Mouse (Mus musculus) spleen, postnatal 10 days (tissue): ENCODE results near the gene Gnai3.

ENCODE experiments used
- DNase-seq, 2 experiments: peaks; one replicate each; pipeline ENCODE4 v3.0.0; 2021 to 2022; ENCODE audit warnings: low spot score in 2 of 2

Gene Gnai3

DNA sequence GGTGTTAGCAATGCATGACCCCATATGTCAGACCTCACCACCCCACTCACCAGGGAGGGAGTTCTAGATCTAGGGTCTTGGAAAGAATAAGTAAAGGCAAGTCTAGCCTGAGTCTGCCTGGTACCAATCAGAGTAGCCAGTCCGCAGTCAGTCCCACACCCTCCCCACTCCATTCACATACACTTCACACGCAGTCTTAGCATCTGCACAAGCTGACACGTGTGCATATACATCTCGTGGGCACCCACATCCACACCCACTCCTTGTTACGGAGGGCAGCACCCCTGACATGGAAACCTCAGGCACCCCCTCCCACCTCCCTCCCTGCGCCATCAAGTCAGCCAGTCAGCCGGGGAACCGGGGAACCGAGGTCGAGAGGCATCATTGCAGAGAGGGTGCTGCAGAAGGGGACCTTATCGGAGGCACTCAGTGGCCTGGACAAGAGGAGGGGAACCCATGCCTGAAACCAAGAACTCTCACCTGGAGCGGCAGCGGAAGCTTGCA lies 61.1 kb downstream of the Gnai3 start:
- no peak for DNase-seq

DNA sequence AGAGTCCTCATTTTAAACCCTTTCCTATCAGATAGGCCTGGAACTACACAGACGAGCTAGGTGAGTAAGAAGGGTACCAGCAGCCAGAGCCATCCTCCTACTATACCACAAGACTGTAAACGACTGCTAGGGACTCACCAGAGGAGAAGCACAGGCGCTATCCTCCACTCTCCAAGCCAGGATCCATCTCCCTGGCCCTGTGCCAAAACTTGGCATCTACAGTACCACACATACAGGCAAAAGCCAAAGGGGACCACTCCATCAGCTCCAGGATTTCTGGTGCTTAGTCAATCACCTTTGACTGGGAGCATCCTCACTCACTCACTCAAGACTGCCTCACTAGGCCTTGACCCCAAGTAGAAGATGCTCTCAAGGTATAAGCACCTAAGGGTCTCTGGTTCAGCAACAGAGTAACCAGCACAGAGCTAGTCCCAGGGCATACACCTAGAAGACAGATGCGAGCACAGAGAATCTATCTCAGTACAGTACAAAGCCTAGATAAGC lies 62.0 kb downstream of the Gnai3 start:
- peak in 1 of 2 experiments; percentile 44 for DNase-seq

DNA sequence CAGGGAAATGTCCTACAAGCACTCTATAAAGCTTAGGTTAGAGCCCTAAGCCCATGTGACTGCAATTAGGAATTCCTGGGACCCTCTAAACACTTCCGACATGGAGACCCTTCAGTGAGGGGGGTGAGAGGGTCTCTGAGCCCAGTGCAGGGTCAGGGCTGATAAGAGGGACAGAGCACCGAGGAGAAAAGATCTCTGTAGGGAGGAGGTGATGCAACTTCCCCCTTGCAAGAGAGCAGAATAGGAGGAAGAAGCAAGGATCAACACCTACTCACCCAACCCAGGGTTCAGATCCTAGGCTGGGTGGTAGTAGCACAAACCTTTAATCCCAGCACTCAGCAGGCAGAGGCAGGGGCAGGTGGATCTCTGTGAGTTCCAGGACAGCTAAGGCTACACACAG lies 62.8 kb downstream of the Gnai3 start:
- DNase-seq = no peak

DNA sequence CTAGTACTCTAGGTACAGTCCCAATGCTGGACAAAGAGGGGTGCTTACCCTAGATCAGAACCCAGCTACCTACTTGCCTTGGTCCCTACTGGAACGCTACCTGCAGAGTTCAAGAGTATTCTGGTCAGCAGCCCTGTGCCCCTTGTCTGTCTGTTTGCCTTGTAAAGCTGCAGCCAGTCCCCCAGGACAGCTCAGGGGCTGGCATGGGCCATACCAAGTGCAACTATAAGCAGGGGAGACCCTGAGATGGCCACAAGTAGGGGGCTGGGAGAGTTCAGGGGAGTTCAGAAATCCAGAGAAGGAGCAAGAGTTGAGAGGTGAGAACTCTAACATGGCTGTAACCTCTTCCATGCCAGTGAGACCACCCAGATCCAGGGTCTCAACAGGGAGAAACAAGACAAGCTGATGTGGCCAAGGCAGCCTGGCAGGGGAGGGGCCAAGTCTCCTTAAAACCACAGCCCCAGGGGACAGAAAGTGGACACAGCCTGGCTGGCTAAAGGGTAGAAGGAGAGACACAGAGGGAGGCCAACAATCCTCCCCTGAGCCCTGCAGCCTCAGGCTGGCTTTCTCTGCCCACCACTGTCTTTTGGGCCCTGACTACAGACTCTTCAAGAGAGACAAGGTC lies 63.6 kb downstream of the Gnai3 start:
- DNase-seq = no peak

GRCm38 (mm10) chr3:108081681-108082080 lies 64.3 kb downstream of the Gnai3 start:
- DNase-seq = no peak

DNA sequence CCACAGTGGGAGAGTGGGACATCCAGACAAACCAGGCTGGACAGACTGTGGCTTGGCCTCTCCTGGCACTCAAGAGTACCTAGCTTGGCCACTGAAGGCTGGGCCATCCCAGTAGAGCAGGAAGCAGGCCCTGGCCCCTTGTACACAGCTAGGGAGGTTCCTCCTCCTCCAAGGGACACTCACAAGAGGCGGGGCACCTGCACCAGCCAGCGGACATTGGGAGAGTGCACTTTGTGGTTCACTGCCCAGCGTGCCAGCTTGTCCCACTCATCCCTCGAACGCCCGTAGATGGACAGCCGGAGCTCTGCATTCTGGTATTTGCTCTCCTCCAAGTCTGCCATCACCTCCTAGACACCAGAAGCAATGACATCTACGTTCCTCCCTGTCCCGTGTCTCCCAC lies 69.1 kb downstream of the Gnai3 start:
- no peak for DNase-seq

DNA sequence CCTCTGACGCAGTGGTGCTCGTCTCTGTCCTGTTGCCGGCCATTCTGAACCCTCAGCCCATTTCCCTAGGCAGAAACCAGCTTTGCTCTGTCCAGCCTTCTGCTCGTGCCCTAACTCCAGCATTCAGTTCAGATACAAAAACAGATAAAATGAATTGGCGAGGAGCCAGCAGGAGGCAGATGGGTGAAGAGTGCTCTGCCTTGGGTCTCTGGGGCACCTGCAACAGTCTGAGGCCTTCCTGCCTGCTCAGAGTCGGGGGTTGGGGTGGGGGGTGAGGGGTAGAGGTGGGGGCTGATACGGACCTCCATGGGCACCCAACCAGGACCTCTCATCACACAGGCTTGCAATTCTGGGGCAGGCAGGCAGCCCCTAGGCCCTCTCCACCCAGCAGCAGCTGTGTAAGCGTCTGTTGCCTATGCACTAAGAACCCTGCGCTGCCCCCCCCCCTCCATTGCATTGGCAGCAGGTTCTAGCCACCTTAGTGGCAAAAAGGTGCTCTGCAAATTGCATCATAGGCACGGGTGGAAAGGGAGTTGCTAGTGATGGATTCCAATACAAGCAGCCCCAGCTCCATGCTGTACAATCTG lies 72.9 kb downstream of the Gnai3 start:
- DNase-seq = no peak

DNA sequence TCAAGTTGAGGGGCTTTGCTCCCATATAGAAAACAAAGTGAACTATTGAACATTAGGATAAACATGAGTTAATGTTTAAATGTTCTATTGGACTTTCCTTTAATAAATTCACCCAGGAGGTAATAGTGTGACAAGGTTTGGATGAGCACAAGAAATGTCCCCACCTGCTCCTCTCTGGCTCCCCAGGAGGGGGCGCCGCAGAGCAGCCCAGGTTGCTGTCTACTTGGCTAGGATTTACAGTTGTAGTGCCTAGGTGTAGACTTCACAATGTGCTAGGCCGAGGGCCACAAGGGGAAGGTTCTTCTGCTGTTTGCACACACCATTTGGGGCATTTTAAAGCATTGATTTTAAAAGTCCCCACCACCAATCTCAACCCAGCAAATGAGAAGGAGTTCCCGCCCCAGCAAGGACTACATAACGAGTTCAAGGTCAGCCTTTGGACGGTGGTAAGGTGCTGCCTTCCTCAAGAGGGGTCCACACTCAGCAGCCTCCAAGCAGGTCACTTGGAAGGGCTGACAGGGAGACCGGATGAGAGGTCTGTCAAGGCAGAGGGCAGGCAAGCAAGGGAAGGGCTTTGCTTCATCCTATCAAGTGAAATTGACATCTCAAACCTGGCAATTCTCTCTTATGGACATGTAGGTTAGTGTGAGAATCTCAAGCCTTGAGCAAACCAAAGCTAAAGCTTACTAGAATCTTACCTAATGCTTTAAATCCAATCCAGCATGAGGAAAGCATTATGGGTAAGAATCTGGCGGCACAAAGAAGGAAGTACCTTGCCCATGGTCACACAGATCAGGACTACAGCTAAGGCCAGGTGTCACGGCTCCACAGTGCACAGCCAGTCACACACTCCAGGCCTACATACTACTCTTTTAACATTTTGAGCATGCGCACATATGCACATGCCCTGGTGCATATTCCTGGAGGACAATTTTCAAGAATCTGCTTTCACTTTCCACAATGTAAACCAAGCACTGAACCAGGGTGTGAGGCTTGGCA lies 75.4 kb downstream of the Gnai3 start:
- peak; percentile 63 to 83 for DNase-seq

GRCm38 (mm10) chr3:108069231-108069870 lies 76.6 kb downstream of the Gnai3 start:
- peak in 1 of 2 experiments; percentile 4 for DNase-seq

- peak in 1 of 2 experiments; percentile 3 for DNase-seq
These were observed 77.1 kb downstream of the Gnai3 start for GRCm38 (mm10) chr3:108068826-108069225.

GRCm38 (mm10) chr3:108067370-108067934 lies 78.5 kb downstream of the Gnai3 start:
- DNase-seq = no peak

GRCm38 (mm10) chr3:108065551-108065950 lies 80.4 kb downstream of the Gnai3 start:
- no peak for DNase-seq

- DNase-seq = no peak
These were observed 81.3 kb downstream of the Gnai3 start for GRCm38 (mm10) chr3:108064672-108065071.

DNA sequence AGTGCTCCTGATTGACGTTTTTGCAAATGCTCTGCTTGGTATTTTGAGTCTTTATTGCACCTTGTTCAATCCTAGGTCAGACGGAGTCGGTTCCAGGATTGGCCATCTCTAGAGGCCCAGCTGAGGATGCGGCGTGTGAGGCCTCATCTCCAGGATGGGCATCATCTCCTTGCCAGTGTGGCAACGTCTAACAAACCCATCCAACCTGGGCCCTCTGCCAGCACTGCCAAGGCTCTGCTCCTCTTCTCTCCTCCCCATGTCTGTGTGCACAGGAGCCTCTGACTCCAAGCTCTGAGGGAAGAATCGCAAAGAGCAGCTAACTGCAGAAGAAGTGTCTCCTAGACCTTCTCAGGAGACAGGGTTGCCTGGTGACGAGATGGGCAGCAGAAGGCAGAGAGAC lies 83.3 kb downstream of the Gnai3 start:
- DNase-seq = no peak

- peak; percentile 21 to 61 for DNase-seq
These were observed 84.5 kb downstream of the Gnai3 start for GRCm38 (mm10) chr3:108061420-108061819.
